Mouse (Mus musculus): ENCODE data around the gene Gm13539. TPM values are rescaled to one million over a fixed set of nuclear protein-coding genes. Genes with fewer than 3 reads are reported as not detected.
"Not testable (repeated sequence)": the region's sequence is repeated elsewhere in the genome, so short reads cannot be mapped to it uniquely, and the experiment has no call there.

The Gm13539 gene
- polyA plus RNA-seq, 1 experiment from 2014 or later = not detected

- no peak overlapping the region for H3K9ac ChIP-seq
- ATAC-seq (ENCODE audit: insufficient number of reproducible peaks, low FRiP score, low TSS enrichment, low read depth) = no peak
- no peak overlapping the region for H3K4me3 ChIP-seq
- H3K27ac ChIP-seq = no peak overlapping the region
- H3K27me3 ChIP-seq = no peaks in the 10 kb centered on the region
- no peaks in the 10 kb centered on the region for H3K9me3 ChIP-seq
- WGBS = 87% methylated on average over 9 of the region's 9 CpGs
- no peaks in the 10 kb centered on the region for H3K4me1 ChIP-seq
- H3K36me3 ChIP-seq = no peaks in the 10 kb centered on the region
- H3K4me2 ChIP-seq = no peak overlapping the region
Observed at GRCm38 (mm10) chr2:25779076-25779475, 3.0 kb upstream of the Gm13539 start.

DNA sequence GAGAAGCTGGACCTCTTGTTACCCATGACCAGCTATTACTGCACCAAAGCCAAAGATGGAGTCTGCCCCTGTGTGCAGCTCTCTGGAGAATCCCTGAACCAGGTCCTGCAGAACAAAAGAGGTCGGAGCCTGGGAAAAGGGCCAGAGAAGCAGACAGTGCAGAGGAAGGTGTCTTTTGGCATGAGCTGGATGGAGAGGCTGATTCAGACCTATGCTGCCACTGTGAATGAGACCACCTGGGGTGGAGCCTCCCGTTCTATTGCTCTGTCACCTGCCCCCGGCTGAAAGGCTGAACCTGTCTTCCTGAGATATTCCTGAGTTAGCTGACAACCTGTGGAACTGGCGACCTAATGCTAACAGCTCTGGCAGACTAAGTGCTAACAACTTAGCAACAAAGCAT, 1.1 kb upstream of the Gm13539 start:
- Histone ChIP-seq H3K9me3 (no peaks in the 10 kb centered on the region), H3K27ac (no peak overlapping the region), H3K4me2 (no peak overlapping the region), H3K4me1 (no peaks in the 10 kb centered on the region), H3K27me3 (no peaks in the 10 kb centered on the region), H3K36me3 (no peaks in the 10 kb centered on the region), H3K4me3 (no peak overlapping the region), H3K9ac (no peak overlapping the region)
- whole genome bisulfite sequencing = 35% methylated on average over 4 of the region's 4 CpGs
- no peak for ATAC-seq (ENCODE audit: insufficient number of reproducible peaks, low FRiP score, low TSS enrichment, low read depth)

- H3K27me3 ChIP-seq = no peaks in the 10 kb centered on the region
- H3K27ac ChIP-seq = no peak overlapping the region
- WGBS = 65% methylated on average over 5 of the region's 5 CpGs
- no peak overlapping the region for H3K4me3 ChIP-seq
- H3K9ac ChIP-seq = no peak overlapping the region
- H3K4me1 ChIP-seq = no peaks in the 10 kb centered on the region
- H3K4me2 ChIP-seq = no peak overlapping the region
- H3K9me3 ChIP-seq = no peaks in the 10 kb centered on the region
- no peak for ATAC-seq (ENCODE audit: insufficient number of reproducible peaks, low FRiP score, low TSS enrichment, low read depth)
- no peaks in the 10 kb centered on the region for H3K36me3 ChIP-seq
Observed at GRCm38 (mm10) chr2:25785573-25786322, 3.7 kb downstream of the Gm13539 start.

DNA sequence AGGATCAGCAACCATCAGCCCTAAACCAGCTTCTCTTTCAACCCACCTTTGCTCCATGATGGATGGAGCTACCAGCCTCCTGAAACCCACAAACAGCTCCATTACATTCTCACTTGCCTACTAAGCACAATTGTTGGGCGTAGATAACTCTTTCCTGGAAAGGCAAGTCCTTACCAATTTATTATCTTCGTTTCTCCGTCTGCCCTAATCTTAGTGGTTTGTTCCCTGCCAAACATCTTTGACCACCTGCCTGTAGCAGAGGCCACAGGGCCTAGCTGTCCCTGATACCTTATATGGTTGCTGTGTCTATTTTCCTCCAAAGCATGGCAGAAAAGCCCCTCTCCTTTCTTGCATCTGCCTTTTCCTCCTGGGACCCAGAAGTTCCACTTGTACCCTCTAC, 7.0 kb downstream of the Gm13539 start:
- H3K4me2 ChIP-seq = no peak overlapping the region
- no peaks in the 10 kb centered on the region for H3K9me3 ChIP-seq
- no peaks in the 10 kb centered on the region for H3K27me3 ChIP-seq
- H3K36me3 ChIP-seq = no peaks in the 10 kb centered on the region
- H3K9ac ChIP-seq = no peak overlapping the region
- no peaks in the 10 kb centered on the region for H3K4me1 ChIP-seq
- no peak for ATAC-seq (ENCODE audit: insufficient number of reproducible peaks, low FRiP score, low TSS enrichment, low read depth)
- 82% methylated on average over 3 of the region's 3 CpGs for WGBS
- H3K4me3 ChIP-seq = no peak overlapping the region
- no peak overlapping the region for H3K27ac ChIP-seq

DNA sequence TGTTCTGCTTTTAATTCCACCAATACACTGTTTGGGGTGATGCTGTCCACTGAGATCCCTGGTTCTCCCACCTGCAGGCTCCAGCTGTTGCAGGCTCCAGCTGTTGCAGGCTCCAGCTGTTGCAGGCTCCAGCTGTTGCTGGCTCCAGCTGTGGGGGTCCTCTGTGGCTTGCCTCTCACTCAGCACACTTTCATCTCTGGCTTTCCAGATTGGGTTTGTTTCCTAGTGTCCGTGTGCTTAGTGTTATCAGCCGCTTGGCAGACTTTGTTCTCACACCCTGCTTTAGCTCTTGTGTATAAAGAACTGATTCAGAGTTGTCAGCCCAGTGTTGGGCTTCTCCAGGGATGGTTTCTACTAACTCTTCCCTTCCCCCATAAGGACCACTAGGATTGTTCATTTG, 15.6 kb downstream of the Gm13539 start:
- no peak overlapping the region for H3K27ac ChIP-seq
- no peak overlapping the region for H3K9ac ChIP-seq
- no peak overlapping the region for H3K4me2 ChIP-seq
- no peak for ATAC-seq (ENCODE audit: insufficient number of reproducible peaks, low FRiP score, low TSS enrichment, low read depth)
- 20% methylated on average over 2 of the region's 2 CpGs for WGBS
- H3K27me3 ChIP-seq = no peaks in the 10 kb centered on the region
- H3K36me3 ChIP-seq = no peaks in the 10 kb centered on the region
- H3K9me3 ChIP-seq = no peaks in the 10 kb centered on the region
- H3K4me3 ChIP-seq = no peak overlapping the region
- H3K4me1 ChIP-seq = no peaks in the 10 kb centered on the region

GRCm38 (mm10) chr2:25798065-25798464, 16.0 kb downstream of the Gm13539 start:
- Histone ChIP-seq H3K27me3 (no peaks in the 10 kb centered on the region), H3K4me1 (no peaks in the 10 kb centered on the region), H3K4me2 (no peak overlapping the region), H3K36me3 (no peaks in the 10 kb centered on the region), H3K27ac (no peak overlapping the region), H3K9me3 (no peaks in the 10 kb centered on the region), H3K4me3 (no peak overlapping the region), H3K9ac (no peak overlapping the region)
- ATAC-seq (ENCODE audit: insufficient number of reproducible peaks, low FRiP score, low TSS enrichment, low read depth) = no peak
- WGBS = 64% methylated on average over 5 of the region's 5 CpGs

DNA sequence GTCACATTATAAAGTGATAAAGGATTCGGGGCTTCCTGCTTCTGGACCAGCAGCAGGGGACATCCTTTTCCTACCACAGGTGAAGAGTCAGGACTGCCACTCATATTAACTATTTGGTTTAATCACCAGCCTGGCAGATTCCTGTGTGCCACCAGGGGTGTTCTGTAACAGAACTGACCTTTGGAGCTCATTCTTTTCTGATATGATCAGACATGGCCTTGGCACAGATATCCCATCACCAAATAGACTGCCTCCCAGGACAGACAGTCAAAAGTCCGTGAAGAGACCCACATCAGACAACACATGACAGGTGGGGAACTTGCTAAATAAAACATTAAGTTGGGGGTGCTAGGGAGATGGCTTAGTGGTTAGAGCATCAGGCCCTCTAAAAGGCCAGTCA, 29.7 kb downstream of the Gm13539 start:
- Histone ChIP-seq H3K4me2 (no peak overlapping the region), H3K27me3 (no peaks in the 10 kb centered on the region), H3K9me3 (no peaks in the 10 kb centered on the region), H3K27ac (no peak overlapping the region), H3K9ac (no peak overlapping the region), H3K36me3 (no peaks in the 10 kb centered on the region), H3K4me3 (no peak overlapping the region), H3K4me1 (no peaks in the 10 kb centered on the region)
- 73% methylated on average over 2 of the region's 2 CpGs for WGBS
- no peak for ATAC-seq (ENCODE audit: insufficient number of reproducible peaks, low FRiP score, low TSS enrichment, low read depth)

DNA sequence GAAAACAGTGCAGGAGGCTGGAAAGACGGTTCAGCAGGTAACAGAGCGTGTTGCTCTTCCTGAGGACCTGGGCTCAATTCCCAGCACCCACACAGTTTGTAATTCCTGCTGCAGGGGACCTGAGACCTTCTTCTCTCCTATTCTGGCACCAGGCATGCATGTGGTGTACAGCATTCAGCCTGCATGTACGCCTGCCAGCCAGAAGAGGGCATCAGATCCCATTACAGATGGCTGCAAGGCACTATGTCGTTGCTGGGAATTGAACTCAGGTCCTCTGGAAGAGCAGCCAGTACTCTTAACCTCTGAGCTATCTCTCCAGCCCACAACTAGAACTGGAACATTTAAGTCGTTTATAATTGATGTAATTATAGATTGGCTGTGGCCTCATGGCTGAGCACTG, 31.3 kb downstream of the Gm13539 start:
- H3K4me1 ChIP-seq = no peaks in the 10 kb centered on the region
- no peaks in the 10 kb centered on the region for H3K27me3 ChIP-seq
- no peak overlapping the region for H3K9ac ChIP-seq
- no peak overlapping the region for H3K4me3 ChIP-seq
- H3K9me3 ChIP-seq = no peaks in the 10 kb centered on the region
- no peak for ATAC-seq (ENCODE audit: insufficient number of reproducible peaks, low FRiP score, low TSS enrichment, low read depth)
- 74% methylated on average over 5 of the region's 5 CpGs for WGBS
- no peaks in the 10 kb centered on the region for H3K36me3 ChIP-seq
- no peak overlapping the region for H3K27ac ChIP-seq
- H3K4me2 ChIP-seq = no peak overlapping the region

GRCm38 (mm10) chr2:25815748-25816147, 33.7 kb downstream of the Gm13539 start, which contains the start of gene Glt6d1:
Gene Glt6d1 (minus strand): TSS chr2:25815848.
- 71% methylated on average over 1 of the region's 1 CpGs for WGBS
- H3K9ac ChIP-seq; H3K9me3 ChIP-seq; H3K4me1 ChIP-seq; H3K4me3 ChIP-seq; ATAC-seq (ENCODE audit: insufficient number of reproducible peaks, low FRiP score, low TSS enrichment, low read depth); H3K27ac ChIP-seq; H3K4me2 ChIP-seq; H3K36me3 ChIP-seq; H3K27me3 ChIP-seq: not testable (repeated sequence)

DNA sequence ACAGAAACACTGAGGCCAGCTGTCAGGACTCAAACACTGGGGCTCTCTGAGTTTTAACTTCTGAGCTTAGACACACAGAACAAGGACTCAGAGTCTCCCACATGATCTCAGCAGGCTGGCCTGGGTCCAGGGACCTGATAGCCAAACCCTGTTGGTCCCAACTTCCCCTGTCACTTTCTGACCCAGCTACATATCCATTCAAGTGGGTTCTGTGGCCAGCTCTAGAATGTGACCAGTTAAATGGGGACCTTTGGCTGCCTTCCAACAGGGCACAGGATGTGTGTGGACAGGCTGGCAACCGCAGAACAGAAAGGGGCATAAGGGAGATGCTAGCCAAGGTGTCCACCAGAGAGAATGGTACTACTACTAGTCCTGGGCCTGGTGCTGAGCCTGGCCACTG, 40.7 kb downstream of the Gm13539 start, which contains the start of gene Lcn9:
TSS of gene Lcn9 (plus strand) at position 348 of the 400 bp plus-strand sequence.
- Histone ChIP-seq H3K9me3 (no peaks in the 10 kb centered on the region), H3K9ac (no peak within 1 kb of the TSS), H3K4me1 (no peaks in the 10 kb centered on the region), H3K36me3 (no peaks in the 10 kb centered on the region), H3K27ac (no peak within 1 kb of the TSS), H3K27me3 (no peaks in the 10 kb centered on the region), H3K4me2 (no peak within 1 kb of the TSS), H3K4me3 (no peak within 1 kb of the TSS)
- no peak for ATAC-seq (ENCODE audit: insufficient number of reproducible peaks, low FRiP score, low TSS enrichment, low read depth)
- WGBS = 55% methylated on average over 1 of the region's 1 CpGs

DNA sequence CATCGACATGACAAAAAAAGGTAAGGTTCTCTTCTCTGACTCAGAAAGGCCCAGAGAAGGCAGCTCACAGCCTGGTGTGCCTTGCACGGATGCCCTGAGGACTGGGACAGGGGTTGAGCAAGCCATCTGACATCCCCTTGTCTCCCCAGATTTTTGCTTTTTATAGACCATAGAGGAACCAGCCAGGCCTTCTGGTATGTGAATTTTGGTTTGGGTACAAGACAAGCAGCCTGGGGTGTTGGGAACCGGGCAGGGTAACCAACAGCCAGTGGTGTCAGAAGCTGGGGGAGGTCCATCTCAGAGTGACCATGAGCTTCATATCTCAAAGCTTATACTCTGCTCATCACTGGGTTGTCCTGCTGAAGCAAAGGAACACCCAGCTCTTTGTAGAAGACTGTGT, 42.7 kb downstream of the Gm13539 start:
- no peak for ATAC-seq (ENCODE audit: insufficient number of reproducible peaks, low FRiP score, low TSS enrichment, low read depth)
- H3K27me3 ChIP-seq = no peaks in the 10 kb centered on the region
- H3K9me3 ChIP-seq = no peaks in the 10 kb centered on the region
- H3K9ac ChIP-seq = no peak overlapping the region
- H3K4me2 ChIP-seq = no peak overlapping the region
- no peaks in the 10 kb centered on the region for H3K36me3 ChIP-seq
- no peak overlapping the region for H3K4me3 ChIP-seq
- H3K27ac ChIP-seq = no peak overlapping the region
- WGBS = 85% methylated on average over 3 of the region's 3 CpGs
- no peaks in the 10 kb centered on the region for H3K4me1 ChIP-seq

GRCm38 (mm10) chr2:25828344-25828947, 46.4 kb downstream of the Gm13539 start:
- no peak for ATAC-seq (ENCODE audit: insufficient number of reproducible peaks, low FRiP score, low TSS enrichment, low read depth)
- Histone ChIP-seq H3K36me3 (no peaks in the 10 kb centered on the region), H3K27me3 (no peaks in the 10 kb centered on the region), H3K4me2 (no peak overlapping the region), H3K4me1 (no peaks in the 10 kb centered on the region), H3K9me3 (no peaks in the 10 kb centered on the region), H3K27ac (no peak overlapping the region), H3K4me3 (no peak overlapping the region), H3K9ac (no peak overlapping the region)
- WGBS = 76% methylated on average over 8 of the region's 8 CpGs
